Mouse (Mus musculus) stomach, postnatal 0 days (tissue): ENCODE data around the gene Gprc5c. TPM values are rescaled to one million over a fixed set of nuclear protein-coding genes. Genes with fewer than 3 reads are reported as not detected.

ENCODE experiments used
- ATAC-seq: fragments of 200-750 bp; cut with Nextera tagmentation; 2 replicates; pipeline ENCODE4 v1.8.0; 2017; ENCODE audit not compliant: low FRiP score, low TSS enrichment
- DNase-seq: peaks from one replicate; pipeline ENCODE4 v3.0.0-alpha.2; 2016; ENCODE audit warnings: low spot score
- H3K27ac ChIP-seq: fragments of 300-500 bp; sonication (generic); replicated peaks from 2 replicates; pipeline ENCODE4 v1.5.1; 2014; ENCODE audit warnings: mild to moderate bottlenecking, control low read depth
- H3K27me3 ChIP-seq: fragments of 300-500 bp; sonication (generic); 2 replicates; pipeline ENCODE4 v1.6.1; 2014; ENCODE audit warnings: low read length; ENCODE audit not compliant: control insufficient read depth, insufficient read depth
- H3K36me3 ChIP-seq: fragments of 300-500 bp; sonication (generic); 2 replicates; pipeline ENCODE4 v1.6.1; 2014; ENCODE audit warnings: low read length, mixed read lengths; ENCODE audit not compliant: control insufficient read depth, insufficient read depth
- H3K4me1 ChIP-seq: fragments of 300-500 bp; sonication (generic); replicated peaks from 2 replicates; pipeline ENCODE4 v1.6.1; 2014; ENCODE audit warnings: antibody characterized with exemption; ENCODE audit not compliant: control insufficient read depth, insufficient read depth
- H3K4me2 ChIP-seq: fragments of 300-500 bp; sonication (generic); replicated peaks from 2 replicates; pipeline ENCODE4 v1.6.1; 2014; ENCODE audit warnings: low read depth, mild to moderate bottlenecking, control low read depth, moderate library complexity
- H3K4me3 ChIP-seq: fragments of 300-500 bp; sonication (generic); 2 replicates; pipeline ENCODE4 v1.5.1; 2014; ENCODE audit warnings: low read depth, low read length, control low read depth
- H3K9ac ChIP-seq: fragments of 300-500 bp; sonication (generic); 2 replicates; pipeline ENCODE4 v1.6.1; 2014; ENCODE audit warnings: mild to moderate bottlenecking, low read length, control low read depth, mixed read lengths
- H3K9me3 ChIP-seq: fragments of 300-500 bp; sonication (generic); 2 replicates; pipeline ENCODE4 v1.6.1; 2016; ENCODE audit warnings: low read length; ENCODE audit not compliant: control insufficient read depth
- CTCF ChIP-seq: IDR thresholded peaks from 2 replicates; pipeline ENCODE4 v1.5.1; 2016; ENCODE audit warnings: antibody characterized with exemption, low read depth, mild to moderate bottlenecking, moderate library complexity
- EP300 ChIP-seq: optimal IDR thresholded peaks from 2 replicates; pipeline ENCODE3; 2016; ENCODE audit warnings: antibody characterized with exemption
- WGBS: fragments of 180-500 bp; shearing (Covaris S2); extraction: QIAGEN DNeasy Blood & Tissue Kit; methylation state at CpG from one replicate; pipeline ENCODE4 v1.1.7; 2014; 5-methylcytosine and 5-hydroxymethylcytosine counted together
- polyA plus RNA-seq: library from polyadenylated mRNA; unstranded; fragments of >200 nt; fragmentation: Nextera tagmentation; extraction: Ambion mirVana; gene quantifications from 2 replicates; pipeline ENCODE4 v1.2.1, GENCODE M21; 2015

The Gprc5c gene
- polyA plus RNA-seq, 1 experiment from 2014 or later = 11.2 TPM

GRCm38 (mm10) chr11:114858641-114859040, 7.7 kb downstream of the Gprc5c start:
- H3K4me1 ChIP-seq = no peaks in the 10 kb centered on the region
- no peak overlapping the region for H3K9ac ChIP-seq
- no peak for TF ChIP-seq EP300
- TF ChIP-seq CTCF = peak; percentile 65
- H3K9me3 ChIP-seq = no peaks in the 10 kb centered on the region
- H3K36me3 ChIP-seq = no peaks in the 10 kb centered on the region
- H3K27me3 ChIP-seq = no peaks in the 10 kb centered on the region
- H3K4me2 ChIP-seq = no peak overlapping the region
- H3K4me3 ChIP-seq = no peak overlapping the region
- peak; percentile 40 for DNase-seq
- ATAC-seq = no peak
- WGBS = 94% methylated on average over 2 of the region's 2 CpGs
- H3K27ac ChIP-seq = no peak overlapping the region

GRCm38 (mm10) chr11:114861057-114861456, 10.1 kb downstream of the Gprc5c start:
- no peak for DNase-seq
- no peaks in the 10 kb centered on the region for H3K27me3 ChIP-seq
- 58% methylated on average over 2 of the region's 2 CpGs for WGBS
- H3K9me3 ChIP-seq = no peaks in the 10 kb centered on the region
- H3K4me2 ChIP-seq = no peak overlapping the region
- no peaks in the 10 kb centered on the region for H3K4me1 ChIP-seq
- no peak overlapping the region for H3K9ac ChIP-seq
- no peak overlapping the region for H3K4me3 ChIP-seq
- ATAC-seq = no peak
- no peak overlapping the region for H3K27ac ChIP-seq
- no peaks in the 10 kb centered on the region for H3K36me3 ChIP-seq
- TF ChIP-seq EP300 (no peak), CTCF (no peak)

- DNase-seq (no peak), ATAC-seq (no peak)
- TF ChIP-seq EP300 (no peak), CTCF (no peak; the same call in 1 of the 2 replicates)
- no peak overlapping the region for H3K4me3 ChIP-seq
- no peak overlapping the region for H3K27ac ChIP-seq
- H3K9me3 ChIP-seq = no peaks in the 10 kb centered on the region
- no peaks in the 10 kb centered on the region for H3K27me3 ChIP-seq
- no peak overlapping the region for H3K9ac ChIP-seq
- H3K4me1 ChIP-seq = 0 out of 2 replicates have a peak, but pooled peaks cover 7% of the 10 kb centered on the region
- WGBS = 82% methylated on average over 3 of the region's 3 CpGs
- H3K36me3 ChIP-seq = no peaks in the 10 kb centered on the region
- H3K4me2 ChIP-seq = no peak overlapping the region
Observed at GRCm38 (mm10) chr11:114862687-114863086, 11.7 kb downstream of the Gprc5c start.

DNA sequence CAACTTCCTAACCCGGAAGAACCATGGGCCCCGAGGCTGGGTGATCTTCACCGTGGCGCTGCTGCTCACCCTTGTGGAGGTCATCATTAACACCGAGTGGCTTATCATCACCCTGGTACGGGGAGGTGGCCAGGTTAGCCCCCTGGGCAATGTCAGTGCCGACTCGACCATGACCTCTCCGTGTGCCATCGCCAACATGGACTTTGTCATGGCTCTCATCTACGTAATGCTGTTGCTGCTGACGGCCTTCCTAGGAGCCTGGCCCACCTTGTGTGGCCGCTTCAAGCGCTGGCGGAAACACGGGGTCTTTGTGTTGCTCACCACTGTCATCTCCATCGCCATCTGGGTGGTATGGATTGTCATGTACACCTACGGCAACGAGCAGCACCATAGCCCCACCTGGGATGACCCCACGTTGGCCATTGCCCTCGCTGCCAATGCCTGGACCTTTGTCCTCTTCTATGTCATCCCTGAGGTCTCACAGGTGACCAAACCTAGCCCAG, 13.0 kb downstream of the Gprc5c start:
- H3K36me3 ChIP-seq = no peaks in the 10 kb centered on the region
- ATAC-seq (no peak), DNase-seq (no peak)
- 92% methylated on average over 21 of the region's 21 CpGs for WGBS
- H3K4me3 ChIP-seq = no peak overlapping the region
- no peak overlapping the region for H3K9ac ChIP-seq
- H3K27ac ChIP-seq = no peak overlapping the region
- no peak overlapping the region for H3K4me2 ChIP-seq
- no peaks in the 10 kb centered on the region for H3K9me3 ChIP-seq
- H3K27me3 ChIP-seq = no peaks in the 10 kb centered on the region
- H3K4me1 ChIP-seq = 0 out of 2 replicates have a peak, but pooled peaks cover 7% of the 10 kb centered on the region
- no peak for TF ChIP-seq CTCF
- TF ChIP-seq EP300 = no peak

- H3K4me2 ChIP-seq = no peak overlapping the region
- H3K9ac ChIP-seq = no peak overlapping the region
- H3K27ac ChIP-seq = no peak overlapping the region
- H3K9me3 ChIP-seq = no peaks in the 10 kb centered on the region
- no peak for DNase-seq
- H3K36me3 ChIP-seq = no peaks in the 10 kb centered on the region
- no peaks in the 10 kb centered on the region for H3K27me3 ChIP-seq
- 0 out of 2 replicates have a peak, but pooled peaks cover 7% of the 10 kb centered on the region for H3K4me1 ChIP-seq
- no peak for ATAC-seq
- no peak overlapping the region for H3K4me3 ChIP-seq
- TF ChIP-seq EP300 = no peak
- TF ChIP-seq CTCF = no peak
- WGBS = 66% methylated on average over 5 of the region's 5 CpGs
Observed at GRCm38 (mm10) chr11:114865999-114866398, 15.0 kb downstream of the Gprc5c start.

DNA sequence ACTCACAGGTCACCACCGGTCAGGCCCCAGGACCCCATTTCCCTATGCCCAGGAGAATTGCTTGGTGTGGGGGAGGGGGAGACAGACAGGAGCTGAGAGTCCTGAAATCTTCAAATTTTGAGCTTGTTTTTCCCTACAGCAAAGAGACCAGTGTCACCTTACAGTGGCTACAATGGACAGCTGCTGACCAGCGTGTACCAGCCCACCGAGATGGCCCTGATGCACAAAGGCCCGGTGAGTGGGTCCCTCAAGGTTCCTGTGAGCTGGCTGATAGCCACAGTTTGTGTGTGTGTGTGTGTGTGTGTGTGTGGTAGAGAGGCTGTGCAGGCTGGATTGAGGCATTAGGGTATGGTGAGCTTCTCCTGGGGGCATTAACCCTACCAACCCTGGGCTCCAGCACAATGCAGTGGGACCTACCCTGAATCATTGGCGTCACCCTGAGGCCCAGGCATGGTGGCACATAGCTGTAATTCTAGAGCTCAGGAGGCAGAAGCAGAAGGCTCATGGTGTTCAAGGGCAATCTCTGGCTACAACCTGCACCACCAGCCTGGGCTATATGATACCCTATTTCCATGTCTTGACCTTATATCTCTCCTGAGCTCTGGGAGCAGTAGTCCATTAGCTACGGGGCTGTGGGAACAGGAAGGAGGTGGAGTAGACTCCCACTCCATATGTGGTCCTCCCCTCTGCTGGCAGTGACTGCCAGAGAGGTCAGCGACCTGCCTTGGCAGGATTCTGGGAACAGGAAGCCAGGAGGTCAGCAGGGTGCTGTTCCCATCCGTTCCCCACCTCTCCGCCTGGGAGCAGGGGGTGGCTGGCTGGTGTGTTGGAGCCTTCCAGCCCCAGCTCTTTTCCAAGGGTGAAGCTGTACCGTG, 15.8 kb downstream of the Gprc5c start:
- Histone ChIP-seq H3K4me3 (no peak overlapping the region), H3K9me3 (no peaks in the 10 kb centered on the region), H3K4me2 (no peak overlapping the region; the same call in 1 of the 2 replicates), H3K27me3 (no peaks in the 10 kb centered on the region), H3K4me1 (0 out of 2 replicates have a peak, but pooled peaks cover 7% of the 10 kb centered on the region), H3K36me3 (no peaks in the 10 kb centered on the region), H3K27ac (peak overlapping the region; percentile 65), H3K9ac (peak overlapping the region; percentile 35; the same call in 1 of the 2 replicates)
- ATAC-seq (peak; percentile 48), DNase-seq (peak; percentile 39)
- 36% methylated on average over 10 of the region's 10 CpGs for WGBS
- TF ChIP-seq CTCF = no peak
- no peak for TF ChIP-seq EP300
